Mouse (Mus musculus) C2C12 (cell line): ENCODE measurements at regions not wholly inside any gene's neighbourhood (a gene's known extent, or its start where the extent isn't known, plus 50 kb on each side); places are given as distances from the start of the nearest gene placed in this dataset.

ENCODE experiments used
- CEBPB ChIP-seq: IDR thresholded peaks from one replicate; pipeline ENCODE4 v1.6.1; 2011; ENCODE audit warnings: low read depth, mild to moderate bottlenecking, control low read depth, moderate library complexity
- CTCF ChIP-seq: IDR thresholded peaks from one replicate; pipeline ENCODE4 v1.5.1; 2011; ENCODE audit not compliant: control insufficient read depth, insufficient read depth, insufficient read length
- MAX ChIP-seq: IDR thresholded peaks from one replicate; pipeline ENCODE4 v1.6.1; 2011; ENCODE audit warnings: mild to moderate bottlenecking, control low read depth
- MYOD1 ChIP-seq: IDR thresholded peaks from one replicate; pipeline ENCODE4 v1.6.1; 2011; ENCODE audit warnings: low read depth; ENCODE audit not compliant: control insufficient read depth, insufficient read length
- MYOG ChIP-seq: IDR thresholded peaks from one replicate; pipeline ENCODE4 v1.6.1; 2011; ENCODE audit not compliant: control insufficient read depth, insufficient read length; ENCODE audit errors: extremely low read depth
- USF1 ChIP-seq: IDR thresholded peaks from one replicate; pipeline ENCODE4 v1.6.1; 2011; ENCODE audit warnings: low read depth, mild to moderate bottlenecking, control low read depth, moderate library complexity

DNA sequence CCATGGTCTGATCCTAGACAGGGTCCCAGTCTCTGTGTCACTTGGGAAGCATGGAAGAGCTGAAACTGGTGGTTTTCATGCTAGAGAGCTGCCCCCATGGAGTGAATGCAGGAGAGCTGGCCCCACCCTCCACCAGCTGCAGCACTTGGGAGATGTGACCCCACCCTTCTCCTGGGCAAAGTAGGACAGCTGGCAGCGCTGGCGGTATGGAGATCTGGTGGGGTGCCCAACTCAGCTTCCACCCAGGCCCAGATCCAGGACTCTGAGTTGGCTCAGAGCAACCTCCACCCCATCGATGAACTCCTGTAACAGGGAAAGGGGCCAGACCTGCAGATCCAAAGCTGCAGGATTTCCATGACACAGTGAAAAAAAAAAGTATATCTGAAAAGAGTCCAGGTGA lies 115.3 kb upstream of the Flrt2 start:
- TF ChIP-seq CTCF (no peak), MAX (no peak), MYOG (no peak), CEBPB (no peak), USF1 (no peak), MYOD1 (no peak)
